Mouse (Mus musculus): ENCODE data around the gene Gimap4.
A peak's percentile ranks its signal among the peaks of the same experiment; 100 is the strongest.

The Gimap4 gene

DNA sequence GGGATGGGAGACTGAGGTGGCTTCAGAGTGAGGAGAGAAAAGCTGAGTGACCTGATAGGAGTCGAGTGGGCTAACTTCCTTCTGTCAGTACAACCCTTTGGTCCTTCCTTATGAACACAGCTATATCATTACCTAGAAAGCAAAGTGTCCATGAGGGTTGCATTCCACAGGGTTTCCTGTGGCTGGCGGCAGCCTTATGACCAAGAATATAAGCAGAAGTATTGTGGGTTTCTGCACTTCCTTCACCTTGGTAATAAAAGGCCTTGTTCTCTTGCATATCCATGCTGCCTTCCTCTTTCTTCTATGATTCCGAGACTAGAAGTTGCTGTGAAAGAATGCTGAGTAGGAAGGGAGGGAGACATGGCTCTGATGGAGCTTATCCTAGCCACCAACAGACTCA is 14.5 kb downstream of the Gimap4 start:
- DNase-seq (ENCODE audit: low read depth, low spot score): no peak

DNA sequence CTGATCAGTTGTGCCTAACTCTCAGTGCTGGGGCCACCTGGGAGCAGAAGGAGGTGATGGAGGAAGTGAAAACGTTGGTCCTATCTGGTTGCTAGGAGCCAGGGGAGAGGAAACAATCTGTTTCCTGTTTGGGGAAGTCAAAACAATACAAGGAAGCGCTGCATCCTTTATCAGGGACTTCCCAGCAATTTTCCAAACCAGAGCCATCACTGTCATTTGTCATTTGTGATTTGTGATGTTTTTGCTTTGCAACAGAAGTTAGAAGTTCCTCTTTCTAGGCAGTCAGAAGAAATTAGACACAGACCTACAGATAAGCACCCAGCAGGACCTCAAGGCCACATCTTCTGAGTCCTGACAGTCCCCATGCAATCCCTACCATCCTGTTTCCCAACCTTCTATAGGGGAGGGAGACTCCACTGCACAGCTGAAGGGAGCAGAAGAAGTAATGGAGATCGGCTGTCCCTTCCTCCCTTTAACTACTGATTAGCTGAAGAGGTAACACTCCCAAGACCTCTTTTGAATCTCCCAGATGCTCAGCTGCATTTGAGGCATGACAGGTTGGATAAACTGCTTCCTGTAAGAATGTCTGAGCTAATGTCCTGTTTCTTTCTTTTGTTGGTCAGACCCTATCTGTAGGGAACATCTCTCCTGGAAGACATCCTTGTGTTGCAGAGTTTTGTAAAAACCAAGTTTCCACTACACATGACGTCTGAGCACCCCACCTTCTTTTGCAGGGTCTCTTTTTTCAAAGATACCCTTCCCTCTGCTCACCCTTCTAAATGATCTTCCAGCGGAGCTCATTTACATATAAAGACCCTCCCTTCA is 16.1 kb downstream of the Gimap4 start:
- DNase-seq (ENCODE audit: low read depth, low spot score): peak; percentile 67

DNA sequence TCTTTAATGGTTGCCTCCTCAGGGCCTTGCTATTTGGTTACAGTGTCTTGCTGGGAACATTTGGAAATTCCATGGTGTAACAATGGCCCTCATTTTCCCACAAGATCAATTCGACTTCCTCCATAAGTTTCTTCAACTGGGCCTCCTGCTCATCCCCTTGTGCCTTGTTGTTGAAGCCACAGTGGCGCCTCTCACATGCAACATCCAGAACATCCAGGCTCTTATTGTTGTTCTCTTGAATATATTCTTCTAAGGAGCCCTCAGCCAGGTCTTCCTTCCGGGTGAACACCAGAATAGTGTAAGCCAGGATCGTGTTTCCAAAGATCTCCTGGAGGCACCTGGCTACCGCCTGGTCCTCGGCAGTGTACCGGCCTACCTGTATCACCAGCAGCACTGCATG is 17.8 kb downstream of the Gimap4 start:
- DNase-seq (ENCODE audit: low read depth, low spot score): peak; percentile 33

GRCm38 (mm10) chr6:48702601-48703000 is 18.3 kb downstream of the Gimap4 start:
- peak; percentile 45 for DNase-seq (ENCODE audit: low read depth, low spot score)

- no peak for DNase-seq (ENCODE audit: low read depth, low spot score)
Measured at GRCm38 (mm10) chr6:48704146-48704545, 19.8 kb downstream of the Gimap4 start.

- DNase-seq (ENCODE audit: low read depth, low spot score): peak; percentile 62
Measured at GRCm38 (mm10) chr6:48706130-48706529, 21.8 kb downstream of the Gimap4 start.

GRCm38 (mm10) chr6:48718455-48718854 is 34.1 kb downstream of the Gimap4 start, which contains the start of the genes Gm28053 and Gimap7:
TSS of gene Gm28053 (plus strand) at chr6:48718607.
TSS of gene Gimap7 (plus strand) at chr6:48718621.
- DNase-seq (ENCODE audit: low read depth, low spot score): peak; percentile 93

GRCm38 (mm10) chr6:48720326-48720725 is 36.0 kb downstream of the Gimap4 start:
- no peak for DNase-seq (ENCODE audit: low read depth, low spot score)

GRCm38 (mm10) chr6:48723468-48723867 is 39.1 kb downstream of the Gimap4 start:
- DNase-seq (ENCODE audit: low read depth, low spot score): peak; percentile 63

DNA sequence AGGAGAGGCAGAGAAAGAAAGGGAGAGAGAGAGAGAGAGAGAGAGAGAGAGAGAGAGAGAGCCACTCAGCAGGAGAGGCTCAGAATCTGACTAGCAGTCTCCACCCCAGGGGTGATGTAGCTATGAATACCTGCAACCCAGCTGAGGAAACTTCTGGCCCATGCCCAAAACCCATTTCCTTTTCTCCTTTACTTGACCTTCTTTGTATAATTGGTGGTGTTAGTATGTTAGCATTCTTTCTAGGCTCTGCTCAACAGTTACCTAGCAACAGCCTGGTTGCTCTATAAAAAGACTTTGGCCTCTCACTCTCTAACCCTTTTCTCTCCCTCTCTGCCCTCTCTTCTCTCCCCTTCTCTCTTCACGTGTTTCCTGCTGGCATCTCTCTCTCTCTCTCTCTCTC is 41.1 kb downstream of the Gimap4 start:
- peak; percentile 90 for DNase-seq (ENCODE audit: low read depth, low spot score)

GRCm38 (mm10) chr6:48727761-48728160 is 43.4 kb downstream of the Gimap4 start:
- DNase-seq (ENCODE audit: low read depth, low spot score): peak; percentile 92

GRCm38 (mm10) chr6:48732864-48733304 is 48.5 kb downstream of the Gimap4 start:
- DNase-seq (ENCODE audit: low read depth, low spot score): peak; percentile 94

DNA sequence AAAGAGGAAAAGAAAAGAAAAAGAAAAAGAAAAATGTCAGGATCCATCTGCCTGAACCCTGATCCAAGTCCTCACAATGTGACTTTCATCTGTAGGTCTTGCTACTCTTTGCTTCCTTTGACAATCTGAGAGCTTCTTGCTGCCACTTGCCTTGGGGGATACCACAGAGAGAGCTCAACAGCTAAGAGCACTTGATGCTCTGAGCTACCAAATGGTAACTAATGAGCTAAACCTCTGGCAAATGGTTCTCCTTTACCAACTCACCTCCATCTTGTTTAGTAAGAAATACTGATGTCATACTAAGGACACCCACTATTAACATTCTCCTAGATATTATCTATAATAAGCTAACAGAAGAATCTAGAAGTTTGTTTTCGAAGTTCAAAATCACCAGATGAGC is 49.3 kb downstream of the Gimap4 start:
- DNase-seq (ENCODE audit: low read depth, low spot score): peak; percentile 58

DNA sequence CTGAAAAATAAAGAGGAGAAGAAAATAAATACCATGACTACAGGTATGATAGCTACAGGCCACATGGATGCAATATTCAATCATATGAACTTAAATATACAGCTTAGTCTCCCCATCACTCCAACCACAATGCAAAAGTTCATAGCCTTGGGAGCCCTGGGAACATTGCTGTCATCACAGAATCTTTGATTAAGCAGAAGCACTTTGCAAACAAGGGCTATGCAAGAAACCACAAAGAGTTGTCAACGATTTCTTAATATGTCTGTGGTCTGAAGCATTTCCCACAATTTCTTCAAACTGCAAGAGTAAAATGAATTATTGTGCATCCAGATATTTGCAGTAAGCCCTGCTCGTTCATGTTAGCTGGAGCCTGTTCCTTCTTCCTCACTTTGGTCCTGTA is 52.7 kb downstream of the Gimap4 start:
- peak; percentile 58 for DNase-seq (ENCODE audit: low read depth, low spot score)

GRCm38 (mm10) chr6:48737688-48738087 is 53.3 kb downstream of the Gimap4 start:
- DNase-seq (ENCODE audit: low read depth, low spot score): no peak

DNA sequence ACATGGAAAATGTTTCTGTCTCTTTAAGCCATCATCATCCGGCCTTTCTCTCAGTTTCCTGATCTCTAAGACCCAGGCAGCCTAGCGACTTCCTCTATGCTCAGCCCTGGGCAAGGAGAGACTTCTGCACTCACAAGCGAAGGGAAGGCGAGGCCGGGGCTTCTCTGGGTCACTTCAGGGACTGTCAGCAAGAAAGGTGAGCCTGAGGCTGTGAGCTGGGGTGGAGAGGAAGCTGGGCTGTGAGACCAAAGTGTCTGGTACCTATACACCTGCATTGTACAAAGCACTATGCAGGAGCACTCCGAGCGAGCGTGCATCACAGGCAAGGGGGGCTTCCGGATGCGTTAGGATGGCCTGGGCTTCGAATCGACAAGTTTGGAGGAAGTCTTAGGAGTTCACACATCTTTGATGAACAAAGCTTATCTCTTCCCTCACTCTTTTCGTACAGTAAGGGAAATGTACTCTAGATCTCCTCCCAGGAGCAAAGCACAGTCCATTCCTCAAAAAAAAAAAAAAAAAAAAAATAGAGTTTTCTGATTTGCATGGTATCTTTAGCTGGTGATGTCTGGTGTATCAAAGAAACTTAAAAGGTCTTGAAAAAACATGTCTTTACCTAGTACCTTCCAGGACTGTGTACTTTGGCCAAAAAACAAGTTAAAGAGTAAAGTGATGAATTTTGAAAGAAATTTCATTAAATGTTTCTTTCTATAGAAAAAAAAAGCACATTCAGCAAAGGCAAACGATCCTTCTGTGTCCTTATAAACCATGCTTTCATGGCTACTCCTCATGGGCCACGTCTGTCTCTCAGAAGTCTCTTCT is 54.8 kb downstream of the Gimap4 start, which contains the start of gene Gimap1:
Gimap1 (plus strand) TSS at position 94 of the 819 bp plus-strand sequence.
- peak; percentile 82 for DNase-seq (ENCODE audit: low read depth, low spot score)

- DNase-seq (ENCODE audit: low read depth, low spot score): no peak
Measured at GRCm38 (mm10) chr6:48739780-48740055, 55.4 kb downstream of the Gimap4 start.

DNA sequence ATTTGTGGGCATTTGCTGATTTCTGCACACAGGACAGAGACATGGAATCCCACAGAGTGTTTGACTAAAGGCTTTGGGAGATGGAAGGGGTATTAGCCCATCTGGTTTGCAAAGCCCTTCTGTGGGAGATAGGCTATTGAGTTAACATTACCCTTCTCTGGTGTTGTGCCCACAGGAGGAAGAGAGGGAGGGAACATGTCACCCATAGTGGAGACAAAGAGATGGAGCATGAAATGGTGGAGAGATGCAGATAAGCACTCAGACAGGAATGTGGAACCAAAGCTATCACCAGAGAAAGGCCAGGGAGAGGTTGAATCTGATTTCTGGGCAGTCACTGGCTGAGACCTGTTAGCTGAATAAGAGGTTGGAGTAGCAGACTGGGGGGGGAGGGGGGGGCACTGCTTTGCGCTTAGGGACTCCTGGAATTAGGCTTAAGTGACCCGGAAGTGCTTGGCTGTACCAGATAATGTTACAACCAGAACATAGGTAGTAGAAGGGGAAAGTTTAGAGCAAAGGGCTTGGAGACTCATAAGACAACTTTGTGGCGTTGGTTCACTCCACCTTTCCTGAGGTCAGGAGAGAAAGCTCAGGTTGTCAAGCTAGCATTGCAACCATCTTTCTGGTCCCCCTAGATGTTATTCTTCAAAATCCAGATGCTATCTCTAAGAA is 56.3 kb downstream of the Gimap4 start:
- DNase-seq (ENCODE audit: low read depth, low spot score): peak; percentile 51

DNA sequence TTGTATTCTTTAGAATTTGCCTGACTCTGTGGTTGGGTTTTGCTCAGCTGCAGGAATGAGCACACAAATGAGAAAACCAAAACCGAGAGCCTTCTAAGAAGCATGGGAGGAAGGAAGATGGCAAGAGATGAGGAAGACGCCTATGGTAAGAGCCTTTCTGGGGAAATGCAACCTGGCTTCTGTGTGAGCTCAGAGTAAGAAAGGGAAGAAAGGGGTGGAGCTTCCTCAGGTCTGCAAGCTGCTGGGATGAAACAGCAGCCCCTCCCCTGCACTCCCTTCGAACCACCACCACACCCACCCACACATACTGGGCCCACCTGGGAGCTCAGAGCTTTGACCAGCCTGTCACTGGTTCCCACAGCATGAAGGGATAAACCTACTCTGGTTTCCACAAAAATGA is 56.9 kb downstream of the Gimap4 start:
- DNase-seq (ENCODE audit: low read depth, low spot score): peak; percentile 63

Measured in CD4-positive, CD25-positive, alpha-beta regulatory T cell, adult 2 months (primary cell).